Mouse (Mus musculus) left cerebral cortex, adult 6 months (tissue): ENCODE data around the gene Acox2. TPM values are rescaled to one million over a fixed set of nuclear protein-coding genes. Genes with fewer than 3 reads are reported as not detected.

Experiments
- long read RNA-seq, 2 experiments: library from polyadenylated mRNA; unstranded; transcript quantifications; one replicate each; pipeline ENCODE4 v2.0.0; 2019 to 2020
- polyA plus RNA-seq: library from polyadenylated mRNA; unstranded; fragments of <200 nt; fragmentation: Nextera tagmentation; gene quantifications from 2 replicates; pipeline ENCODE4 v1.2.3, GENCODE M21; 2021

Acox2 gene
- not detected in 2 replicates for polyA plus RNA-seq
- long read RNA-seq, experiment 1 = 0 reads
- long read RNA-seq, experiment 2 = 0 reads

GRCm38 (mm10) chr14:8259166-8259565 is at the start of gene Acox2:
Gene Acox2, minus strand, starts transcription at chr14:8259353.

GRCm38 (mm10) chr14:8213803-8214224 is 45.3 kb downstream of the Acox2 start, which contains the start of gene Kctd6:
Gene Kctd6, plus strand, starts transcription at chr14:8214140.

Other genes starting within 250 kb of the Acox2 start
- gene Rpp14, start 179.0 kb downstream of the Acox2 start, polyA plus RNA-seq = 30.9 and 39.3 TPM in 2 replicates
- 14.6 and 19.8 TPM in 2 replicates for gene Pxk, start 161.1 kb downstream of the Acox2 start, polyA plus RNA-seq
- gene Pdhb, start 86.3 kb downstream of the Acox2 start, polyA plus RNA-seq = 166 and 172 TPM in 2 replicates
- 15.6 and 43.4 TPM in 2 replicates for gene Kctd6, start 45.2 kb downstream of the Acox2 start, polyA plus RNA-seq
- 34.4 and 79.8 TPM in 2 replicates for gene Fam107a, start 58.7 kb upstream of the Acox2 start, polyA plus RNA-seq
- not detected in 2 replicates for gene Oit1, start 119.4 kb upstream of the Acox2 start, polyA plus RNA-seq